Mouse (Mus musculus) neural tube, embryonic 15.5 days (tissue): ENCODE results near the gene Pcmtd2. TPM values are rescaled to one million over a fixed set of nuclear protein-coding genes. Genes with fewer than 3 reads are reported as not detected.

Experiments used
- ATAC-seq: fragments of 200-750 bp; cut with Nextera tagmentation; 2 replicates; pipeline ENCODE4 v1.8.0; 2017; ENCODE audit warnings: mild to moderate bottlenecking, moderate TSS enrichment, moderate library complexity; ENCODE audit not compliant: low FRiP score
- H3K27ac ChIP-seq: fragments of 300-500 bp; sonication (generic); replicated peaks from 2 replicates; pipeline ENCODE4 v1.5.1; 2015; ENCODE audit warnings: mild to moderate bottlenecking, inconsistent platforms
- H3K27me3 ChIP-seq: fragments of 300-500 bp; sonication (generic); replicated peaks from 2 replicates; pipeline ENCODE4 v1.6.1; 2015; ENCODE audit warnings: inconsistent platforms
- H3K36me3 ChIP-seq: fragments of 300-500 bp; sonication (generic); 2 replicates; pipeline ENCODE4 v1.6.1; 2015; ENCODE audit warnings: inconsistent platforms
- H3K4me1 ChIP-seq: fragments of 300-500 bp; sonication (generic); 2 replicates; pipeline ENCODE4 v1.6.1; 2015; ENCODE audit warnings: inconsistent platforms
- H3K4me2 ChIP-seq: fragments of 300-500 bp; sonication (generic); 2 replicates; pipeline ENCODE4 v1.6.1; 2015; ENCODE audit warnings: inconsistent platforms, mild to moderate bottlenecking, moderate library complexity
- H3K4me3 ChIP-seq: fragments of 300-500 bp; sonication (generic); replicated peaks from 2 replicates; pipeline ENCODE4 v1.5.1; 2015; ENCODE audit warnings: mild to moderate bottlenecking, inconsistent platforms
- H3K9ac ChIP-seq: fragments of 300-500 bp; sonication (generic); replicated peaks from 2 replicates; pipeline ENCODE4 v1.6.1; 2015; ENCODE audit warnings: mild to moderate bottlenecking, inconsistent platforms
- H3K9me3 ChIP-seq: fragments of 300-500 bp; sonication (generic); replicated peaks from 2 replicates; pipeline ENCODE4 v1.6.1; 2016; ENCODE audit warnings: inconsistent platforms
- WGBS: fragments of 180-500 bp; shearing (Covaris S2); methylation state at CpG from one replicate; pipeline ENCODE4 v1.1.7; 2015; ENCODE audit warnings: mixed read lengths; 5-methylcytosine and 5-hydroxymethylcytosine counted together
- polyA plus RNA-seq: library from polyadenylated mRNA; unstranded; fragments of >200 nt; fragmentation: Nextera tagmentation; extraction: Ambion mirVana; gene quantifications from 2 replicates; pipeline ENCODE4 v1.2.1, GENCODE M21; 2015

Pcmtd2 gene
- polyA plus RNA-seq, 1 experiment from 2014 or later: 26.6 TPM

GRCm38 (mm10) chr2:181866931-181867330, 29.3 kb downstream of the Pcmtd2 start:
- no peak overlapping the region for H3K9ac ChIP-seq
- no peaks in the 10 kb centered on the region for H3K27me3 ChIP-seq
- peaks cover 25% of the 10 kb centered on the region for H3K36me3 ChIP-seq
- no peaks in the 10 kb centered on the region for H3K9me3 ChIP-seq
- ATAC-seq: no peak
- H3K27ac ChIP-seq: no peak overlapping the region
- no peak overlapping the region for H3K4me2 ChIP-seq
- H3K4me1 ChIP-seq: peaks cover 22% of the 10 kb centered on the region
- no peak overlapping the region for H3K4me3 ChIP-seq
- 60% methylated on average over 5 of the region's 5 CpGs for WGBS

DNA sequence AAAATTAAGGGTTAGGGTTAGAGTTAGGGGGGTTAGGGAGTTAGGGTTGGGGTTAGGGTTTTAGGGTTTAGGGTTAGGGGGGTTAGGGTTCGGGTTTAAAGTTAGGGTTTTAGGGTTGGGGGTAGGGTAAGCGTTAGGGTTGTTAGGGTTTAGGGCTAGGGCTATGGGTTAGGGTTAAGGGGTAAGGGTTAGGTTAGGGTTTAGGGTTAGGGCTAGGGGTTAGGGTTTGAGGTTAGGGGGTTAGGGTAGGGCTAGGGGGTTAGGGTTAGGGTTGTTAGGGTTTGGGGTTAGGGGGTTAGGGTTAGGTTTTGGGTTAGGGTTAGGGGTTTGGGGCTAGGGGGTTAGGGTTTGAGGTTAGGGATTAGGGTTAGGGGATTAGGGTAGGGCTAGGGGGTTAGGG, 33.4 kb downstream of the Pcmtd2 start:
- Histone ChIP-seq H3K4me2 (no peak overlapping the region), H3K9ac (no peak overlapping the region), H3K4me3 (no peak overlapping the region), H3K9me3 (no peaks in the 10 kb centered on the region), H3K36me3 (peaks cover 25% of the 10 kb centered on the region), H3K4me1 (peaks cover under 1% of the 10 kb centered on the region), H3K27ac (no peak overlapping the region), H3K27me3 (no peaks in the 10 kb centered on the region)
- ATAC-seq: no peak
- WGBS: 94% methylated on average over 2 of the region's 2 CpGs

GRCm38 (mm10) chr2:181878903-181879302, 41.2 kb downstream of the Pcmtd2 start:
- 90% methylated on average over 1 of the region's 1 CpGs for WGBS
- Histone ChIP-seq H3K4me2 (no peak overlapping the region), H3K36me3 (peaks cover 7% of the 10 kb centered on the region; the same call in 1 of the 2 replicates), H3K9me3 (no peaks in the 10 kb centered on the region), H3K27ac (no peak overlapping the region), H3K27me3 (no peaks in the 10 kb centered on the region), H3K9ac (no peak overlapping the region), H3K4me1 (no peaks in the 10 kb centered on the region), H3K4me3 (no peak overlapping the region)
- no peak for ATAC-seq

DNA sequence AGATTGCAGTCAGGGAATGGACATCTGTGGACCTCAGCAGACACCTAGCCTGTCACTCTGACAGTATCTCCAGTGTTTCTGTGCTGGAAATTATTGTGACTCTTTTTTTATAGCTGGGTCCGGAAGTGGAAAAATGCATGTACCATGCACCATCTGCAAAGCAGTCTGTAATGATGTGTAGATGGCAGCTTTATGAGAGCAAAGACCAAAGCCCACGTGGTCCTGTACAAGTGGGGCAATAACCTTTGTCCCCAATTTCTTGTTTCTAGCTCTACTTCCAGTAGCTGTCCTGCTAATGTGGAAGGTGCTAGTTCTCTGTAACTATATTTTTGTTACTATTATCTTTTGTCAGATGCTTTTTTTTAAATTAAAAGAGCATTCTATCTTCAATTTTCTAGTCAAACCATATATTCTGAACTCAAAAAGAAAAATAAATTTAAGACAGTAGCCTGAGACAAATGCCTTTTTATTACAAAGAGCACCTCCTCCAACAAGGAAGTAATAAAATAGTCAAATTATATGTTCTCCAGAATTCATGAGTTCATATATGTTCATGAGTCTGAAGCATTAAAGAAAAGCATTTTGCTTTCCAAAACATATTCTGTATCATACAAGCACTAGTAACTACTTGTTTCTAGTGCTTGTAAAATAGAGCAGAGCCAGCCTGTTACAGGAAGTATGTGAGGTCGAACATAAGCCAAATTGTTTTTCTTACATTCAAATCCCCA, 45.5 kb downstream of the Pcmtd2 start:
- 87% methylated on average over 3 of the region's 3 CpGs for WGBS
- no peaks in the 10 kb centered on the region for H3K4me1 ChIP-seq
- no peak overlapping the region for H3K27ac ChIP-seq
- H3K9me3 ChIP-seq: no peaks in the 10 kb centered on the region
- no peak overlapping the region for H3K9ac ChIP-seq
- H3K4me3 ChIP-seq: no peak overlapping the region
- H3K27me3 ChIP-seq: no peaks in the 10 kb centered on the region
- H3K36me3 ChIP-seq: peaks cover 3% of the 10 kb centered on the region; the same call in 1 of the 2 replicates
- H3K4me2 ChIP-seq: no peak overlapping the region
- no peak for ATAC-seq

Other genes with a start within 250 kb of the Pcmtd2 start
- 58.2 and 61.1 TPM in 2 replicates for gene Prpf6, start 246.0 kb upstream of the Pcmtd2 start, polyA plus RNA-seq
- 68.1 and 87.0 TPM in 2 replicates for gene Zfp512b, start 245.1 kb upstream of the Pcmtd2 start, polyA plus RNA-seq
- gene Samd10, start 238.6 kb upstream of the Pcmtd2 start, polyA plus RNA-seq: 164 and 191 TPM in 2 replicates
- gene Gm29797, start 180.8 kb upstream of the Pcmtd2 start, polyA plus RNA-seq: 0.20 and 1.3 TPM in 2 replicates
- gene Sox18, start 166.2 kb upstream of the Pcmtd2 start, polyA plus RNA-seq: 21.0 and 21.6 TPM in 2 replicates
- 43.2 and 44.9 TPM in 2 replicates for gene Tcea2, start 157.5 kb upstream of the Pcmtd2 start, polyA plus RNA-seq
- gene Rgs19, start 143.9 kb upstream of the Pcmtd2 start, polyA plus RNA-seq: 66.4 and 68.1 TPM in 2 replicates
- not detected in 2 replicates for gene Lkaaear1, start 139.4 kb upstream of the Pcmtd2 start, polyA plus RNA-seq
- gene Oprl1, start 122.8 kb upstream of the Pcmtd2 start, polyA plus RNA-seq: 72.5 and 87.0 TPM in 2 replicates
- gene Myt1, start 74.5 kb upstream of the Pcmtd2 start, polyA plus RNA-seq: 11.3 and 15.1 TPM in 2 replicates
- 74.2 and 76.2 TPM in 2 replicates for gene Polr3k, start 26.5 kb downstream of the Pcmtd2 start, polyA plus RNA-seq
- gene Gm14496, start 153.3 kb downstream of the Pcmtd2 start, polyA plus RNA-seq: not detected in 2 replicates